Mouse (Mus musculus) midbrain, embryonic 12.5 days (tissue): Measurements from ENCODE around the gene Sorcs2. TPM values are rescaled to one million over a fixed set of nuclear protein-coding genes. Genes with fewer than 3 reads are reported as not detected.

Experiments used
- ATAC-seq: fragments of 200-750 bp; cut with Nextera tagmentation; 2 replicates; pipeline ENCODE4 v1.8.0; 2017; ENCODE audit warnings: low read depth, moderate TSS enrichment, moderate library complexity; ENCODE audit not compliant: low FRiP score
- H3K27ac ChIP-seq: fragments of 300-500 bp; sonication (generic); replicated peaks from 2 replicates; pipeline ENCODE4 v1.5.1; 2016; ENCODE audit warnings: mild to moderate bottlenecking
- H3K27me3 ChIP-seq: fragments of 300-500 bp; sonication (generic); 2 replicates; pipeline ENCODE4 v1.6.1; 2016; ENCODE audit warnings: mild to moderate bottlenecking
- H3K36me3 ChIP-seq: fragments of 300-500 bp; sonication (generic); 2 replicates; pipeline ENCODE4 v1.6.1; 2016
- H3K4me1 ChIP-seq: fragments of 300-500 bp; sonication (generic); 2 replicates; pipeline ENCODE4 v1.6.1; 2016
- H3K4me2 ChIP-seq: fragments of 300-500 bp; sonication (generic); replicated peaks from 2 replicates; pipeline ENCODE4 v1.6.1; 2016; ENCODE audit warnings: mild to moderate bottlenecking, moderate library complexity
- H3K4me3 ChIP-seq: fragments of 300-500 bp; sonication (generic); 2 replicates; pipeline ENCODE4 v1.5.1; 2016; ENCODE audit warnings: mild to moderate bottlenecking
- H3K9ac ChIP-seq: fragments of 300-500 bp; sonication (generic); replicated peaks from 2 replicates; pipeline ENCODE4 v1.6.1; 2016; ENCODE audit warnings: mild to moderate bottlenecking, moderate library complexity
- H3K9me3 ChIP-seq: fragments of 300-500 bp; sonication (generic); 2 replicates; pipeline ENCODE4 v1.6.1; 2016; ENCODE audit warnings: mild to moderate bottlenecking
- WGBS: fragments of 180-500 bp; shearing (Covaris S2); methylation state at CpG from one replicate; pipeline ENCODE4 v1.1.7; 2016; 5-methylcytosine and 5-hydroxymethylcytosine counted together
- polyA plus RNA-seq: library from polyadenylated mRNA; unstranded; fragments of >200 nt; fragmentation: Nextera tagmentation; extraction: Ambion mirVana; gene quantifications from 2 replicates; pipeline ENCODE4 v1.2.1, GENCODE M21; 2016

The Sorcs2 gene
- polyA plus RNA-seq, 1 experiment from 2014 or later = 13.2 TPM

- no peak for ATAC-seq
- WGBS = 82% methylated on average over 2 of the region's 2 CpGs
- no peaks in the 10 kb centered on the region for H3K36me3 ChIP-seq
- H3K4me2 ChIP-seq = no peak overlapping the region
- H3K4me1 ChIP-seq = peaks cover 19% of the 10 kb centered on the region
- peaks cover 9% of the 10 kb centered on the region; the same call in 1 of the 2 replicates for H3K27me3 ChIP-seq
- H3K27ac ChIP-seq = no peak overlapping the region
- no peaks in the 10 kb centered on the region for H3K9me3 ChIP-seq
- no peak overlapping the region for H3K9ac ChIP-seq
- H3K4me3 ChIP-seq = no peak overlapping the region
Measured at GRCm38 (mm10) chr5:36146589-36146988, 251.3 kb downstream of the Sorcs2 start.

- H3K27ac ChIP-seq = no peak overlapping the region
- H3K9me3 ChIP-seq = no peaks in the 10 kb centered on the region
- no peak overlapping the region for H3K4me2 ChIP-seq
- ATAC-seq = no peak
- H3K4me1 ChIP-seq = peaks cover 23% of the 10 kb centered on the region
- H3K9ac ChIP-seq = no peak overlapping the region
- WGBS = 33% methylated on average over 2 of the region's 2 CpGs
- no peaks in the 10 kb centered on the region for H3K36me3 ChIP-seq
- H3K4me3 ChIP-seq = no peak overlapping the region
- H3K27me3 ChIP-seq = peaks cover 5% of the 10 kb centered on the region
Measured at GRCm38 (mm10) chr5:36144560-36144959, 253.4 kb downstream of the Sorcs2 start.

GRCm38 (mm10) chr5:36141676-36142255, 256.2 kb downstream of the Sorcs2 start:
- WGBS = 73% methylated on average over 6 of the region's 6 CpGs
- Histone ChIP-seq H3K9me3 (no peaks in the 10 kb centered on the region), H3K4me2 (no peak overlapping the region), H3K36me3 (no peaks in the 10 kb centered on the region), H3K4me3 (no peak overlapping the region), H3K9ac (no peak overlapping the region), H3K27me3 (peaks cover 5% of the 10 kb centered on the region), H3K27ac (0 out of 2 replicates have a peak overlapping the region, but pooled peaks have one; percentile 6), H3K4me1 (peaks cover 23% of the 10 kb centered on the region)
- no peak for ATAC-seq

GRCm38 (mm10) chr5:36141112-36141511, 256.8 kb downstream of the Sorcs2 start:
- H3K4me3 ChIP-seq = no peak overlapping the region
- H3K9me3 ChIP-seq = no peaks in the 10 kb centered on the region
- no peak overlapping the region for H3K4me2 ChIP-seq
- H3K36me3 ChIP-seq = no peaks in the 10 kb centered on the region
- peaks cover 5% of the 10 kb centered on the region for H3K27me3 ChIP-seq
- H3K27ac ChIP-seq = no peak overlapping the region
- peaks cover 23% of the 10 kb centered on the region for H3K4me1 ChIP-seq
- 0 out of 2 replicates have a peak, but pooled peaks have one; percentile 41 for ATAC-seq
- 85% methylated on average over 4 of the region's 4 CpGs for WGBS
- H3K9ac ChIP-seq = no peak overlapping the region

GRCm38 (mm10) chr5:36139766-36140165, 258.2 kb downstream of the Sorcs2 start:
- no peak overlapping the region for H3K27ac ChIP-seq
- no peak for ATAC-seq

GRCm38 (mm10) chr5:36135874-36136542, 261.9 kb downstream of the Sorcs2 start:
- ATAC-seq = no peak
- Histone ChIP-seq H3K4me1 (peaks cover 2% of the 10 kb centered on the region), H3K27ac (peak overlapping the region; percentile 39; the same call in 1 of the 2 replicates), H3K27me3 (no peaks in the 10 kb centered on the region; the same call in 1 of the 2 replicates), H3K4me2 (no peak overlapping the region), H3K9ac (no peak overlapping the region), H3K9me3 (no peaks in the 10 kb centered on the region), H3K36me3 (no peaks in the 10 kb centered on the region), H3K4me3 (no peak overlapping the region)
- WGBS = 93% methylated on average over 3 of the region's 3 CpGs

More at GRCm38 (mm10) chr5:36139766-36140165, 258.2 kb downstream of the Sorcs2 start:
- peaks cover 15% of the 10 kb centered on the region for H3K4me1 ChIP-seq
- no peak overlapping the region for H3K4me2 ChIP-seq
- WGBS = 81% methylated on average over 6 of the region's 6 CpGs
- no peak overlapping the region for H3K9ac ChIP-seq
- H3K36me3 ChIP-seq = no peaks in the 10 kb centered on the region
- H3K9me3 ChIP-seq = no peaks in the 10 kb centered on the region
- peaks cover 5% of the 10 kb centered on the region for H3K27me3 ChIP-seq
- H3K4me3 ChIP-seq = no peak overlapping the region

GRCm38 (mm10) chr5:36134302-36134701, 263.6 kb downstream of the Sorcs2 start:
- Histone ChIP-seq H3K9ac (no peak overlapping the region), H3K9me3 (no peaks in the 10 kb centered on the region), H3K27me3 (no peaks in the 10 kb centered on the region), H3K4me2 (no peak overlapping the region), H3K4me3 (no peak overlapping the region), H3K4me1 (peaks cover 17% of the 10 kb centered on the region), H3K36me3 (no peaks in the 10 kb centered on the region), H3K27ac (no peak overlapping the region)
- 83% methylated on average over 6 of the region's 6 CpGs for WGBS
- ATAC-seq = no peak

- Histone ChIP-seq H3K9ac (no peak overlapping the region), H3K36me3 (no peaks in the 10 kb centered on the region), H3K9me3 (no peaks in the 10 kb centered on the region), H3K4me1 (peaks cover 17% of the 10 kb centered on the region), H3K4me3 (no peak overlapping the region), H3K4me2 (no peak overlapping the region), H3K27me3 (no peaks in the 10 kb centered on the region), H3K27ac (no peak overlapping the region)
- 72% methylated on average over 2 of the region's 2 CpGs for WGBS
- ATAC-seq = no peak
Measured at GRCm38 (mm10) chr5:36133893-36134292, 264.0 kb downstream of the Sorcs2 start.

GRCm38 (mm10) chr5:36130393-36131011, 267.4 kb downstream of the Sorcs2 start:
- WGBS = 41% methylated on average over 8 of the region's 8 CpGs
- no peak overlapping the region for H3K4me3 ChIP-seq
- H3K4me2 ChIP-seq = no peak overlapping the region
- H3K36me3 ChIP-seq = no peaks in the 10 kb centered on the region
- H3K27ac ChIP-seq = peak overlapping the region; percentile 5
- H3K27me3 ChIP-seq = no peaks in the 10 kb centered on the region
- peak; percentile 54; the same call in 1 of the 2 replicates for ATAC-seq
- no peak overlapping the region for H3K9ac ChIP-seq
- no peaks in the 10 kb centered on the region for H3K9me3 ChIP-seq
- H3K4me1 ChIP-seq = peaks cover 22% of the 10 kb centered on the region

GRCm38 (mm10) chr5:36129661-36130060, 268.3 kb downstream of the Sorcs2 start:
- Histone ChIP-seq H3K4me2 (no peak overlapping the region), H3K4me1 (peaks cover 22% of the 10 kb centered on the region), H3K4me3 (no peak overlapping the region), H3K27me3 (no peaks in the 10 kb centered on the region), H3K9ac (no peak overlapping the region), H3K9me3 (no peaks in the 10 kb centered on the region), H3K27ac (0 out of 2 replicates have a peak overlapping the region, but pooled peaks have one; percentile 5), H3K36me3 (no peaks in the 10 kb centered on the region)
- 77% methylated on average over 2 of the region's 2 CpGs for WGBS
- no peak for ATAC-seq

GRCm38 (mm10) chr5:36128513-36128912, 269.4 kb downstream of the Sorcs2 start:
- Histone ChIP-seq H3K4me2 (no peak overlapping the region), H3K27me3 (no peaks in the 10 kb centered on the region), H3K9ac (no peak overlapping the region), H3K4me1 (peaks cover 22% of the 10 kb centered on the region), H3K4me3 (no peak overlapping the region), H3K9me3 (no peaks in the 10 kb centered on the region), H3K27ac (no peak overlapping the region), H3K36me3 (no peaks in the 10 kb centered on the region)
- WGBS = 45% methylated on average over 3 of the region's 3 CpGs
- ATAC-seq = no peak

- H3K9ac ChIP-seq = no peak overlapping the region
- peaks cover 16% of the 10 kb centered on the region for H3K4me1 ChIP-seq
- no peak overlapping the region for H3K4me3 ChIP-seq
- H3K9me3 ChIP-seq = no peaks in the 10 kb centered on the region
- no peak overlapping the region for H3K27ac ChIP-seq
- no peaks in the 10 kb centered on the region for H3K36me3 ChIP-seq
- H3K27me3 ChIP-seq = no peaks in the 10 kb centered on the region
- no peak for ATAC-seq
- WGBS = 83% methylated on average over 6 of the region's 6 CpGs
- H3K4me2 ChIP-seq = no peak overlapping the region
Measured at GRCm38 (mm10) chr5:36124993-36125392, 272.9 kb downstream of the Sorcs2 start.
